Mouse (Mus musculus) liver, embryonic 14.5 days (tissue): ENCODE results near the gene Slc47a2.

Source experiments
- CTCF ChIP-seq: IDR thresholded peaks from 2 replicates; pipeline ENCODE4 v1.5.1; 2016; ENCODE audit warnings: antibody characterized with exemption, low read depth, control low read depth
- EP300 ChIP-seq: IDR thresholded peaks from 2 replicates; pipeline ENCODE4 v1.6.1; 2016; ENCODE audit warnings: antibody characterized with exemption, low read depth

GRCm38 (mm10) chr11:61300205-61300604, 42.5 kb downstream of the Slc47a2 start:
- TF ChIP-seq CTCF, result no peak
- TF ChIP-seq EP300, result no peak
